Mouse (Mus musculus): ENCODE results near the gene Mettl25.

Mettl25 gene

DNA sequence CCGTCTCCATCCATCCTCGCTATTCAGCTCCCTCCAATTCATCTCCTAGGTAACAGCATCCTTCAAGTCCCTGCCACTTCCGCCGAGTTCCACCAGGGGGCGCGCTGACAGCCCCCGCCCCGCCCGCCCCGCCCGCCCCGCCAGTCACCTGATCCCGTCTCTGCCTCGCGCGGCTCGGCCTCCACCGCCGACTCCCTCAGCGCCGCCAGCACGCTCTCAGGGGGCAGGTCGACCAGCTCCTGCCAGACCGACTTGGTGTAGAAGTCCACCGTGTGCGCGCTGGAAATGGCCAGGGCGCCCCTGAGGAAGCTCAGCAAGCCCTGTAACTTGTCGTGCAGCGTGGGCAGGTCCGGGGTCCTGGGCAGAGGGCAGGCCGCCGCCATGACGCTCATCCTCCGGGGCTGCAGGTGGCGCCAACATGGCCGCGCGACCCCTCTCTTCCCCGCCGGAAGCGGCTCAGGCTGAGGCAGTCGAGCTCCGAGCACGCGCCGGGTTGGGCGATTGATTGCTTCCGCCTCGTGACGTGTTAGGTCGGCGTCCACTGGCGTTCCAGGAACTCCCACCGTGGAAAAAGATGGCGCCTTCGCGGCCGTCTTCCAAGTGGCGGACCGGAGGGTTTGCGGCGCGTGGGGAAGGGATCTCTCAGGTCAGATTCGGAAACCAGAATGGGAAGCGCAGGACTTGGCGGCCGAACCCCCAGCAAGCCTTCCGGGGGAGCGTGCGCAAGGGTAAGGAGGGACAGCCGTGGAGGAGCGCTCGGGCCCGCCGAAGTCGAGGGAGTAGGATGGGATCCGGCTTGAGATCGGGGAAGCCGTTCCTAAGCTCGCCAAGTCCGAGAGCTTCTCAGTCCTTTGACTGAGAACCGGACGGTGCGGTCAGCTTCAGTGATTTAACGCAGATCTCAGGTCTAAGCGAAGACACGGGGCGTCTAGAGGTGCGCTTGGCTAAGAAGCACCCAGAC is at the start of gene Mettl25, which contains the start of gene Ccdc59:
Mettl25 (minus strand) TSS at position 453 of the 961 bp plus-strand sequence.
Ccdc59 (plus strand) TSS at position 140 of the 961 bp plus-strand sequence.
- in situ Hi-C loops (cut with MboI, MseI), result no loop called here

DNA sequence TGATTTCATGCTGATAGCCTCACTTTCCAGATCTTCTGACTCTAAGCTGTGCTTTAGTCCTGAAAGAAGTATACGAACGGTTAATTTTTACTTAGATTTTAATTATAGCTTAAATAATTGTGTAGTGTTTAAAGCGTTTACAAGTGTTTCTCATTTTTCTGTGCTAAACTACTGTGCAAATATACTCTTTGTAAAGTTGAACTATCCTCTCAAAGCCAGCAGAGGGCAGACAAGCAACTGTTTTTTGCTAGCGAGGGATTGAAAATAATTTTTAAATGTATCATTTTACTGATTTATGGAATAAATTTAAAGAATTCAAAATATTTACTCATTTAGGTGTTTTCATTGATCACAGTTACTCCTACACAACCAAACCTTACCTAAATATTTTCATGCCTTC is 26.1 kb upstream of the Mettl25 start:
- in situ Hi-C loops (cut with MboI, MseI), result loop anchor here (10.0 kb wide), 1 partner anchor 727 kb away; no protein-coding TSS in a partner anchor

DNA sequence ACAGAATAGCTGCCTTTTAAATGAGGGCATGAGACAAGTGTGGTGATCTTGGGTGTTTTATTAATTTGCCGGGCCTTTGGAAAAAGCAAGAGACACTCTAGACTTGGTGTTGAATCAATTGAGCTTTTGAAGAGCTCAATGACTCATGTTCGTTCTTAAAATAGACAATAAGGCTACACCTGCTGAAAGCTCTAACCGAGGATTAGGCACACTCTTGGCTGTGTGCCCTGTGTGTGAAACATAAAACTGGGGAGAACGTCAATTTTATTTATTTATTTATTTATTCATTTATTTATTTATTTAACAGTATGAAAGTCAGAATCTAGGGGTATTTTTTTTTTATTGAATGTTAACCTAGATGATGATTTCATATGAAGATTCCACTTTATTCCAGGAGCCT is 10.0 kb upstream of the Mettl25 start:
- in situ Hi-C loops (cut with MboI, MseI), result no loop called here

DNA sequence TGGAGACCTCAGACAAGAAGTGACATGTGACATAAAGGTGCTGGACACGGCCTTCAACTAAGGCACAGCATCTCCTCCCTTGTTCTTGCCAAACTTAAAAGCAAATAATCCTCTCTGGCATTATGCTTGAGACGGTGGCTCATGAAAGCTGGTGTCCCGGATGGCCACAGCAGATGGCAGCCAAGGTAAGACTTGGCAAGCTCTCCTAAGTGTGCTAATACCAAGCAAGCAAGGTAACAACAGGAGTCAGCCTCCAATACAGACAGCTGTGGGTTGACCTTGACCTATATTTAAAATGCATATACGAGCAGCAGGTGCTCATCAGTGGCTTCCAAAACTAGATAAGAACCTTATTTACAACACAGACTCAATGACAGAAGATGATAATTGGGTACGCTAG is 9.1 kb upstream of the Mettl25 start:
- in situ Hi-C loops (cut with MboI, MseI), result no loop called here

DNA sequence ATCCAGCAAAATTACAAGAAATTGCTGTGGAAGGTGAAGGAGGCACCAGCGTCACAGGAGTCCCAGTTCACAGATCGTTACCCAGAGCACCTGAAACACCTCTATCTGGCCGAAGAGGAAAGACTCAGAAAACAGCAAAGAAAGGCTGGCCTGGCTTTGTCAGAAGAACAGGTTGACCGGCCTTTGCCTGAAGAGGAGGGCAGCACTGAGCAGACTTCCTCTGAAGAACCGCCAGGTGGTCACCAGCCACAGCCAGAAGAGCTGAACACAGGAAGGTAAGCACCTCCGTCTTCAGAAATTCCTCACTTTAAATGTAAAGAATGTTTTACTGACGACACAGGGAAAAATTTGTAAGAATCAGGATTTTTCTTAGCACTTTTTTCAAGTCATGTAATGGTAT is 1.4 kb upstream of the Mettl25 start:
- in situ Hi-C loops (cut with MboI, MseI), result no loop called here

DNA sequence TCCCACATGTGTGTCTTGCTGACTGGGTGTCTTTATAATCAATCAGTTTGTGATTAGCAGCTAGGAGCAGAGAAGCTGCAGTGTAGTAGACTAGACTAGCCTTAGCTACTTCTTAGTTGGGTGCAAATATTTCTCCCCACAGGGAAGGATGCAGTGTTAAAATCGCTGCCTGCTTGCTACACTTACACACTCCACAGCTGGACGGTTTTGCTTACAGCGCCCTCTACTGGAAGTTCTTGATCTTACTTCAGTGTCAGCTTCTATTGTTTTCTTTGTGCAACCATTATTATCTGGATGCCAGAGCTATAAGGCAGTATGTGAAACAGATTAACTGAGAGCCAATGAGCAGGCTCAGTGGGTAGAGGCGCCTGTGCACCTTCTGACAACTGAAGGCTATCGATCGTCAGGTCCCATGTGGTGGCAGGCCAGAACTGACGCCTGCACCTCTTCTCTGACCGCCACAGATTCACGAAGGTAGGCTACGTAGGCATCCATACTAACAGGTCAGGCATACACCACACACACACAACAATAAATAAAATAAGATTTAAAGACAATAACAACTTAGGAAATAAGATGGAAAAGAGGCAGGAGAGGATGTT is 6.5 kb downstream of the Mettl25 start:
- in situ Hi-C loops (cut with MboI, MseI), result no loop called here

DNA sequence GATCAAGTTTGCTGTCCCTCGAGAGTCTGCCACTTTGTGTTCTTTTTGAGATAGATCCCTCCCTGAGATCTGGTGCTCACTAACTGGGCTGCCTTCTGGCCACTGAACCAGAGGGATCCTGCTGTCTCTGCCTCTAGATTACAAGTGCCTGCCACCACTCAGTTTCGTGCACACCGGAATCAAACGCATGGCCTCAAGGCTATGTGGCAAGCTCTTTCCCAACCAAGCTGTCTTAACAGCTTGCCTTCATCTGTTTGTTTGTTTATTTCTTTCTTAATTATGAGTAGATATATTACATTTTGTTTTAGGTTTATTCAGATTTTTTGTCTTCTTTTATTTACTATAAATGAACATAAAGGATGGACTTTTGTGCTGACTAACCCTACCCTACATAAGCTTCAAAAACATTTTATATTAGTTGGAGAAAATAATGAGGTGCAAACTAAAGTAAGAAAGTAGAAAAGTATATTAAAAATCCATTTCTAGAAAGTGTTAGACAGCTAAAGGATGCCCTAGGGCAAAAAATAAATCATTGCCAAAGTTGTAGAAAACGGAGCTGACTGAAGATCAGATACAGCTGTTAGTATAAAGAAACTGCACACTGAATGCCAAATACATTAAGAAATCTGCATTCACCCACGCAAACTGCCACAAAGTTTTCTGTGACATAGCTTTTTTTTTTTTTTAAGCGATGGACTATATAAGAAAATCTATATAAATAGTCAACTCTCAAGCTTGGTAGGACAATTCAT is 34.7 kb downstream of the Mettl25 start:
- in situ Hi-C loops (cut with MboI, MseI), result no loop called here

DNA sequence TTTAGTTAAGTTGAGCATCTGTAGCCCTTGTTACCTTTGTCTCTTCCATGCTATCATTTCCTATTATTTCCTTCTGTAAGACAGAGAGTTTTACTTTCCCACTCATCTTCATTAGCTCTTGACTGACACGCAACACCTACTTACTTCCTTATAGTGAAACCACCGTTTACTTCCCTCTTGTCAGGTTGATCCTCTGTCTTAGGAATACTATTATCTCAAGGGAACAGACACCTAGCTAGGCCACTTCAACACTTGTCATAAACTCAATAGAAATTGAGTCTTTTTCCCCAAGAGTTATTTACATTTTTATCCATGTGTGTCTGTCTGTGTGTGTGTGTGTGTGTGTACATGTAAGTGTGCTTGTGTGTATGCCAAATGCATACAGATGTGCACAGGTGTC is 37.7 kb downstream of the Mettl25 start:
- in situ Hi-C loops (cut with MboI, MseI), result no loop called here

DNA sequence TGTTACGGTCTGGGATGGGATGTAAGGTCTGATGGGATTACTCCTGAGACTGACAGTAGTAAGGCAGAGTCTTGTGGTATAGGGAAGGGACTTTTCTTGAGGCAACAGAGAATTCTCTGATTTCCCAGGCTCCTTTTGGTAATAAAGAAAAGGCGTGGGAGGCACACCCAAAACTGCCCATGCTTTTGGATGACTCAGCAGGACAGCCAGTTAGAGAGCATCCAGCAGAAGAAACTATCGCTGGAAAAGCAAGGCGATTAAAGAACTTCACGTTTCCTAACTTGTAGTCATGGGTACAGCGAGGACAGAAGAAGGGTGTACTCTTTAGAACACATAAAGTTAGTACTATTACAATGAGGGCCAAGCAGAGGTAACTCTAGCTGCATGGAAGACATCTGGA is 39.0 kb downstream of the Mettl25 start:
- in situ Hi-C loops (cut with MboI, MseI), result no loop called here

DNA sequence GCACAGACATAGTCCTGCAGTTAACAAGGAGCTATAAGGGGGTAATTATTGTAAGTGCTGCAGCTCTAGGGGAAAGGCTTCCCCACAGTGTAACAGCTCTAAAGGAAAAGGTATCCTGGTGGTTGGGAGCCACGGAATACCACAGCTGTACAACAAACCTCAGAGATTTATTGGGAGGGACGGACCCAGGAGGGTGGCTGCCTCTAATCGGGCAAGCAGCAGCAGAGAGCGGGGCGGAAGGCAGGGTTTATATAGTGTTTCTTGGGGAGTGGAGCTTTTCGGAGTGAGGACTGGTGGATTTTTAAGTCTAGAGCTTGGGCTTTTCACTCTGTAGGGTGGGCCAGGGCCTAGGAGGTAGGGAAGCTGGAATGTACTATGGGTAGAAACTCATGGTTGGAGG is 40.0 kb downstream of the Mettl25 start:
- in situ Hi-C loops (cut with MboI, MseI), result no loop called here

DNA sequence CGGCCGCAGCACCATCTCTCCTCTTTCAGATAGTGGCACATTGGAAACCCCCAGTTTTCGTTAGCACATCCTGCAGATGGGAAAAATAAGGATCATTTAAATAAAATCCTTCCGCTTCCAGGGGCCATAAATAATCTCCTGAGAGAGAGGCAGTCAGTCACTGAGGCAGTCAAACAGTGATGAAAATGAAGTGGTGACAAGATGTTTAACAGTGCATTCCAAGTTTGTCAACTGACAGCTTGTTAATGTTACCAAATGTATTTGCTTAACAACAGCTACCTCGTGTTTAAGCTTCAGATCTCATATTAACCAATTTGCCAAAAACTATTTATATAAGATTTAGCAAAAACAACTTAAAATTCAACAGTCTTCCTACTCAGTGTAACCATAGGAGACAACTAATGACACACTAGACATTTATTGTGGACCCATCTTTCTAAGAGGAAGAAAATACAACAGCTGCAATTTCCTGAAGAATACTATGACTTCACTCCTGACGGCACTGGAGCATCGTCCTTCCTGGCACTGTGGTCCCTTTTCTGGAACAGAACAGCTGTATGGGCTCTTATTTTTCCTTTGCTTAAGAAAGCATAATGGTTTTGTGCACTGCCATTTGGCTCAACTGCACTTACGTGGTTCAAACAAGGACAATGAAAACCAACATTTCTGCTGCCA is 43.8 kb downstream of the Mettl25 start:
- in situ Hi-C loops (cut with MboI, MseI), result no loop called here

DNA sequence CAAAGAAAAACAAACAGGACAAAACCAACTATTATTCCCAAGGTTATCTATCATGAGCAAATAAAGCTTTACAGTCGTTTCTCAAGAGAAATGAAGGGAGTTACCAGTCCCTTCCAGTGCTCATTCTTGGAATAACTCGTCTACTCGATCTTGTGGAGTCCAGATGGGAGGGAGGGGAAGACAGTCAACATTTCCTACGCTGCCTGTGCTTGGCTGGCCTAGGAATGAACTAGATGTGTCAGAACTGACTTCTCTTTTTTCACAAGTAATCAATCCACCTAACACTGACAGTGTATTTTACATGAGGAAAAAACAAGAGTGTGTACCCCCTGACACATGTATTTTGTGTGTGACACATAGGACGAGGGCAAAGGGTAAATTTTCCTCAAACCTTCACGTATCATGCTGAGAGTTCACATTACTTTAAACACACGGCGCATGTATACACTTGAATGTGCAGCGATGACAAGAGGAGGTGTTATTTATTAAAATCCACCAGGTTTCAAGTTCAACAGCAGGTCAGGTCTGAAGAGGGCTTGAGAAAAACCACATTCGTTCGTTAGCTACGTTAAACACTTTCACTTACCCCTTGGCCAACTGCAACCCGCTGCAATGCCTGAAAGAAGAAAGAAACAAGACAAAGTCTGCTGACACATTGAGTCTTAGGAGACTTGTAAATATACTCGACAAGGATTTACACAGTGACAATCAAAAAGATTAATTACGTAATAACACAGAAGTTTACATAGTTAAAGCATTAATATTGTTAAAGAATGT is 47.2 kb downstream of the Mettl25 start:
- in situ Hi-C loops (cut with MboI, MseI), result no loop called here

DNA sequence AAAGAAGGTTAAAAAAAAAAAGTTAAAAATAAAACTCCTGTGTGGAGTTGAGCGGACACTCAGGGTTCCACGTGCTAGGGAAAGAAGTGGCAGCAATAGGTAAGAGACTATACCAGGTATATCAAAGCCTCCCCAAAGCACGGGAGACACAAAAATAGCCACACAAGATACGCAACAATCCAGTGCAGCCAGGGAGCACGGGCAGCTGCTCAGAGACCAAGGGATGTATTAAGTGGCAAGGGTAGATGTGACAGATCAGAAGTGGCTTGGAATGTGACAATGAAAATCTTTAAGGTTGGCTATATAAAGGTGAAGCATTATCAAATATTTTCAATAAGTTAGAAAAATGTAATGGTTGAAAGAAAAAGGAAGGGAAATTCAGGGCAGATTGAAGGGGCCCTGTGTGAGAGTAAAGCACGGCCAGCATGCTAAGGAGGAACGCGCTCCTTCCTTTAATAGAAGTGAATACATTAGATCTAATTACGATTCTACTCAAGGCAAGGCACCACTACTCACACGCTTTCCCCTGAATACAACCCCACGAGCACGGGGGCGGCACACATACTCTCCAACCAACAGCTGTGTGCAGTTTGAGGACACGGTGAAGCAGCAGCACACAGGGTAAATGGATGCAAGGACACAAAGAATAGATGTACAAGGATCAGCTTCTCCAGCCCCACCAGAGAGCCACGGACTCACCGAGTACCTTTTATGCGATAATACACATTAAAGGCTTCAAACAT is 52.3 kb downstream of the Mettl25 start:
- in situ Hi-C loops (cut with MboI, MseI), result no loop called here

DNA sequence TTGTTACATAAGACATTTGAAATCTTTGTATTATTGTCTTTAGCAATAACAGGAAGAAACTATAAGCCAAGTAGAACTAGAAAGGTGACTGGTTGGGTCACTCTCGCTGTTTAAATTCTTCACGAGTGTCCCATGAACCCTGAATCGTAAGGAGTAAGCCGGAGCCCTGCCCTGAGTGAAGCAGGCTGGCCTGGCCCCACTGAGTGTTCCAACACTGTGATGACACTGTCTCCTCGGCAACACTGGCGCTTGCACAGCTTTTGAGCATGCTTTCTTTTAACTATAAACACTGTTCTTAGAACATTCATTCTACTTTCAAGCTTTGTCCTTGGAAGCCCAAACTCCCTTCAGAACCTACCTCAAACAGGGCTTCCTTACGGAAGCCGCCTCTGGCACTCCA is 57.4 kb downstream of the Mettl25 start:
- in situ Hi-C loops (cut with MboI, MseI), result no loop called here

DNA sequence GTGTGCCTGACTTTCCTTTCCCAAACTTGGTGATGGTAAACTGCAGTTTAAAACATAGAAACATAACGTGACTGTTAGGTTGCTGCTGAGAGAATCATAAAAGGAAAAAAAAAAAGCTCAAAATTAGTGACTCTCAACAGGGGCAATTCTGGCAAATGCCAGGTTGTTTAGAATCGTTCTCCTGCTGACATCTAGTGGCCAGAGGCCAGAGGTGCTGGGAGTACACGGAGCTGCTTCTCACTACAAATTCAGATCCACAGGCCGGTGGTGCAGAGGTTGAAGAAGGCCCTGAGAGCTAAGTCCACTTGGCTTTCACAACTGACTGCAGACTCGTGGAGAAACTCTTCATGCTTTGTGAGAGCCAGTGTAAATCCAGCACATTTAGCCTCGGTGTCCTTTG is 66.8 kb downstream of the Mettl25 start:
- in situ Hi-C loops (cut with MboI, MseI), result no loop called here

DNA sequence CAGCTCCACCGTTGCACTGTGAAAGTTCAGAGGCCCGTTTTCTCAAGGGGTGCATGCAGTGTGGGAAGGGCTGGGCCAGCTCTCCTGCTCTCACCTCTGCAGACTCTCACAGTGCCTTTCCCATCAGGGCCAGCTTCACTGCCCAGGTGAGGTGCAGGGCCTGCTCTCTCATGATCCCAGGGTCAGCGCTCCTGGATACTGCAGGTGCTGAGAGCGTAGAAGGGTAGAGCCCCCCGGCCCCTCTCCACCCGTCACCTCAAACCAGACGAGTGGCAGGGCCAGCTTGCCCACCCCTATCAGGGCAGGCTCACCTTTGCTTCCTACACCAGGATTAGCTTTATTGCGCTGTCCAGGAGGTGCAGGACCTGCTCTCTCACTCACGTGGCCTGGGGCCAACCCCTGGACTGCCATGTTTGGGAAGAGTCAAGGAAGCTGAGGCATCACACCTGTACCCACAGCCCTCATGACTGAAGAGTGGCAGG is 68.3 kb downstream of the Mettl25 start:
- in situ Hi-C loops (cut with MboI, MseI), result no loop called here

DNA sequence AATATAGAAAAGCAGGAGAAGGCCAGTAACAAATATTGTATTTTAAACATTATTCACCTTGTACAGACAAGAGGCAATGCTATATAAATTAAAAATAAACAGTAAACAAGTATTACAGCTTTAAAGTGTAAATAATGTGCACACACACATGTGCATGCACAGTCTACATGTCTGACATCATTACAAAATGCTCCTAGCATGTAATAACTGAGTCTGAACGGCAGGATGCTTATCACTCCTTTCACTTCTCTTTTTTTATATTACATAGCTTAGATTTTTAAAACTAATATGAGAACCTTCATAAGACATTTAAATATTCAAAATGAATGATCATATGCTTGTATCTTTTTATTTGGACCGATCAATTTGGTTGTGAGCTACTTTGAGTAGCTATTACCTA is 77.2 kb downstream of the Mettl25 start:
- in situ Hi-C loops (cut with MboI, MseI), result no loop called here

DNA sequence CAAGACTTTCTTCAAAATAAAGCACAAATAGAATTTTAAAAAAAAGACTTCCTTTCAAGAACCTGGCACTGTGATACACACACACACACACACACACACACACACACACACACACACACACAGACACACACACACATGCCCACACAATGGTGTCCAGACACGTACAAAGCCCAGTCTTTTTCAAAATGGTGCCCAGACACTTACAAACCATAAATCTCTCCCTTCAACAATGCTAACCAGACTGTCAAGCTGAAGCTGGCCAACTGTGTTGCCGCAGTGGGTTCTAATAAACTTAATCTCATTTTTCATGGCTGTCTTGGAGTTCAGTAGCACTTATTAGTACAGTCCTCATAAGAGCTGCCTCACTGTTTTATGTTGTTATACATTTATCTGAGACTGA is 80.7 kb downstream of the Mettl25 start:
- in situ Hi-C loops (cut with MboI, MseI), result no loop called here

DNA sequence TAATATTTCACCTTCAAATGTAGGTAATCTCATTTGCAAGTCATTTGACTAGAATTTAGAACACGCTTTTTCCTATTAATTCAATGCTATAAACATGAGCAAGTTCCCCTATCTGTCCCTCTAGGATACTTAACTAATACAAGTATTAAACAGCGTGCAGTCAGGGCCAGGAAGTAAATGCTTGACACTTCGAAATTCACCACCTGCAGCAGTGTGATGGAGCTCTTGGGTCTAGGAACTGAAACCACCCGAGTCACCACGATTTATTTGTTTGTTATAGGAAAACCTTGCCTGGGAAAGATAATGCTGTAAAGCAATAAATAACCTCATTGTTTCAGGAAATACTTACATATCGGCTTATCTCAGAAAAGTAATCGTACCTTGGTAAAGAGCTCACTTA is 81.1 kb downstream of the Mettl25 start:
- in situ Hi-C loops (cut with MboI, MseI), result no loop called here
